Mouse (Mus musculus) C2C12 (cell line): ENCODE data around the gene Pcsk1. TPM values are rescaled to one million over a fixed set of nuclear protein-coding genes. Genes with fewer than 3 reads are reported as not detected.

ENCODE experiments used
- H3K27me3 ChIP-seq: one replicate; pipeline ENCODE4 v1.6.1; 2011; ENCODE audit not compliant: control insufficient read depth, insufficient read depth, insufficient read length
- H3K36me3 ChIP-seq: one replicate; pipeline ENCODE4 v1.6.1; 2011; ENCODE audit not compliant: control insufficient read depth, insufficient read depth
- H3K4me3 ChIP-seq: one replicate; pipeline ENCODE4 v1.5.1; 2011; ENCODE audit warnings: mild to moderate bottlenecking, control low read depth; ENCODE audit not compliant: poor library complexity, insufficient read depth, severe bottlenecking
- H3K79me2 ChIP-seq: one replicate; pipeline ENCODE4 v1.6.1; 2011; ENCODE audit not compliant: control insufficient read depth, insufficient read depth
- H3K79me3 ChIP-seq: one replicate; pipeline ENCODE4 v1.6.1; 2011; ENCODE audit warnings: low read depth, control low read depth
- H3ac ChIP-seq: one replicate; pipeline ENCODE3; 2011; ENCODE audit warnings: low read depth; ENCODE audit not compliant: control insufficient read depth, insufficient read length
- CTCF ChIP-seq: IDR thresholded peaks from one replicate; pipeline ENCODE4 v1.5.1; 2011; ENCODE audit not compliant: control insufficient read depth, insufficient read depth, insufficient read length
- MYOG ChIP-seq: IDR thresholded peaks from one replicate; pipeline ENCODE4 v1.6.1; 2011; ENCODE audit not compliant: control insufficient read depth, insufficient read length; ENCODE audit errors: extremely low read depth
- polyA plus RNA-seq: library from polyadenylated mRNA; unstranded; fragments of >200 nt; fragmentation: generic; extraction: Trizol; gene quantifications from one replicate; pipeline ENCODE4 v1.2.1, GENCODE M21; 2012; ENCODE audit warnings: missing spikeins

The Pcsk1 gene
- polyA plus RNA-seq, 1 experiment, result 0.08 TPM

DNA sequence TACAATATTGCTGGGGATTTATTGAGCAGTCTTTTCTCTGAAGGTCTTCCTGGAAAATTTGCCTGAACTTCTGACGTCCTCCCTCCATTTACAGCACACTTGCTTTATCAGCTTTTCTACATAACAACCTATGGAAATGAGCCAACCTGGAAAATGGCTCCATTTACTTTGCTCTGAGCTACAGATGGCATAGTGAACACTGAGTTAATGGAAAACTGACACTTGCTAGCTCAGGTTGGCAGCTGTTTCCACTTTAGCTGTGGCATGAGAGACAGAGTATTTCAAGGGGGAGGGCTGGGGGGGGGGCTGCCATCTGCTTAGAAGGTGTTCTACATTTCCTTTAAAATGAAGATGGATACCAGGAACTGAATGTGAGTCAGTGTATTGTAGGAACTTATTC is 73.8 kb downstream of the Pcsk1 start:
- Histone ChIP-seq H3ac (no peak overlapping the region), H3K27me3 (no peaks in the 10 kb centered on the region), H3K36me3 (no peaks in the 10 kb centered on the region), H3K79me3 (no peaks in the 10 kb centered on the region), H3K4me3 (no peak overlapping the region), H3K79me2 (no peaks in the 10 kb centered on the region)
- no peak for TF ChIP-seq MYOG
- TF ChIP-seq CTCF, result no peak
